Mouse (Mus musculus) kidney, adult 8-10 months (tissue): Measurements from ENCODE around the gene Ifitm6.
"Not testable (repeated sequence)": the region's sequence is repeated elsewhere in the genome, so short reads cannot be mapped to it uniquely, and the experiment has no call there.

Source experiments
- DNase-seq, 2 experiments: peaks; one replicate each; pipeline ENCODE4 v3.0.0; 2022

Gene Ifitm6

DNA sequence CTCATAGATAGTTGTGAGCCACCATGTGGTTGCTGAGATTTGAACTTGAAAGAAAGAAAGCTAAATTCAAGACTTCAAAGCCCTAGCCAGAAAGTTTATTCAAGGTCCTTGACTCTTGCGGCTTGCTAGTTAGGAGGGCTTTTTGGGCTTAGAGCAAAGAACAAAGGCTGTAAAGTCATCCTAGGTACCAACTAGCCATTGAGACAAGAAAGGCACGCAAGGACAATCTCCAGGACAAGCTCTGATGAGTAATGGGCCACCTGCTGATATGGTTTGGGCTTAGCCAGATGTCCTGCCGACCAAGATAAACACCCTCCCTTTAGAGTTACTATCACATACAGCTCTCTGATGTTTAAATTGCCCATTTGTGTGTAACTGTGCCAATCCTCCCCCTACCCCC lies 49.0 kb downstream of the Ifitm6 start:
- DNase-seq: not testable (repeated sequence)

DNA sequence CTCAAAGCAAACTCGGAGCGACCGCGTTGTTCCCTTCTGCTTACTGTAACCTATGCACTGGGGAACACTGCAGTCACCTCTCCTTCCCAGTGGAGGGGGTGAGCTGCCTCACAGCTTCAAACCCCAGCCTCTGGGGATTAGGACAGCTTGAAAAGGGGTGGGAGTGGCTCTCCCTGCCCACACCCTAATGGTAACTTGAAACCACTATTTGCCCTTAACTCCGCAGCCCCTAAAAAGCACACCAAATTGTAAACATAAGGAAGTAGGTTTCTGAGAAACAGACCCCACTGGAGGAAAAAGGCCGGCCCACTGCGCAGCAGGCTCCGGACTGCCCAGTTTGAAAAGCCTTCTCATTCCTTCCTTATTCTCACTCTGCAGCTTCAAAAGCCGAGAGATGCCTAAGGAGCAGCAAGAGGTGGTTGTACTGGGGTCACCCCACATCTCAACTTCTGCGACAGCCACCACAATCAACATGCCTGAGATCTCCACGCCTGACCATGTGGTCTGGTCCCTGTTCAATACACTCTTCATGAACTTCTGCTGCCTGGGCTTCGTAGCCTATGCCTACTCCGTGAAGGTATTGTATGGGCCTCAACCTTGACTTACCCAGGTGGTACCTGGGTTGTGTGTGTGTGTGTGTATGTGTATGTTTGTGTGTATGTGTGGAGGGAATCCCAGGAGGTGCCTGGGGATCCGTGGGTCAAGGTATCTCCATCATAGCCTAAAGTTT lies 49.7 kb downstream of the Ifitm6 start:
- DNase-seq: no peak

DNA sequence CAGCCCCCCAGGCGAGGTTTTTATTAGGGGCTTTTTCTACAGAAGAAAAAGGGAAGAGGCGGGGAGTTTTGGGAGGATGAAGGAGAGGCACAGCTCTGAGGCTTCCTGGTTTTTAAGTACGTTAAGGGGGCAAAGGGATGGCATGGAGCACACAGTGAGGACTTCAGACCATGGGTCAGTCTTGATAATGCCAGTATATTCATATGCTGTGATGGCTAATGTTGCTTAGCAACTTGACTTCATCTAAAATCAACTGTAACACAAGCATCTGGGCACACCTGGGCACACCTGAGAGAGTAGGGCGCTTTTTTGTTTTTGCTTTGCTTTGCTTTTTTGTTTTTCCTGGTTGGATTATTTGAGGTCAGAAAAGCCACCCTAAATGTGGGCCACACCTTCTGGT lies 50.8 kb downstream of the Ifitm6 start, which contains the start of gene Ifitm1:
Gene Ifitm1, plus strand, starts transcription at position 301 of the 400 bp plus-strand sequence.
- no peak for DNase-seq
